Mouse (Mus musculus) midbrain, embryonic 15.5 days (tissue): ENCODE measurements around the gene Gins2. TPM values are rescaled to one million over a fixed set of nuclear protein-coding genes. Genes with fewer than 3 reads are reported as not detected.
A peak's percentile ranks its signal among the peaks of the same experiment; 100 is the strongest.

ENCODE experiments used
- ATAC-seq: fragments of 200-750 bp; cut with Nextera tagmentation; replicated peaks from 2 replicates; pipeline ENCODE4 v1.8.0; 2017; ENCODE audit warnings: moderate TSS enrichment
- H3K27ac ChIP-seq: fragments of 300-500 bp; sonication (generic); 2 replicates; pipeline ENCODE4 v1.5.1; 2015; ENCODE audit warnings: mild to moderate bottlenecking, inconsistent platforms
- H3K27me3 ChIP-seq: fragments of 300-500 bp; sonication (generic); replicated peaks from 2 replicates; pipeline ENCODE4 v1.6.1; 2015; ENCODE audit warnings: inconsistent platforms
- H3K36me3 ChIP-seq: fragments of 300-500 bp; sonication (generic); replicated peaks from 2 replicates; pipeline ENCODE4 v1.6.1; 2015; ENCODE audit warnings: inconsistent platforms
- H3K4me1 ChIP-seq: fragments of 300-500 bp; sonication (generic); 2 replicates; pipeline ENCODE4 v1.6.1; 2015; ENCODE audit warnings: inconsistent platforms
- H3K4me2 ChIP-seq: fragments of 300-500 bp; sonication (generic); 2 replicates; pipeline ENCODE4 v1.6.1; 2015; ENCODE audit warnings: inconsistent platforms, mild to moderate bottlenecking, moderate library complexity
- H3K4me3 ChIP-seq: fragments of 300-500 bp; sonication (generic); 2 replicates; pipeline ENCODE4 v1.5.1; 2015; ENCODE audit warnings: mild to moderate bottlenecking, inconsistent platforms
- H3K9ac ChIP-seq: fragments of 300-500 bp; sonication (generic); 2 replicates; pipeline ENCODE4 v1.6.1; 2015; ENCODE audit warnings: mild to moderate bottlenecking, inconsistent platforms
- H3K9me3 ChIP-seq: fragments of 300-500 bp; sonication (generic); 2 replicates; pipeline ENCODE4 v1.6.1; 2016; ENCODE audit warnings: inconsistent platforms
- WGBS: fragments of 180-500 bp; shearing (Covaris S2); methylation state at CpG from one replicate; pipeline ENCODE4 v1.1.7; 2015; ENCODE audit warnings: mixed read lengths; 5-methylcytosine and 5-hydroxymethylcytosine counted together
- polyA plus RNA-seq: library from polyadenylated mRNA; unstranded; fragments of >200 nt; fragmentation: Nextera tagmentation; extraction: Ambion mirVana; gene quantifications from 2 replicates; pipeline ENCODE4 v1.2.1, GENCODE M21; 2015

The Gins2 gene
- 15.3 and 16.5 TPM in 2 replicates for polyA plus RNA-seq

GRCm38 (mm10) chr8:120588908-120589771, at the start of gene Gins2:
TSS of gene Gins2 (minus strand) at chr8:120589304.
- Histone ChIP-seq H3K9me3 (no peaks in the 10 kb centered on the region), H3K27me3 (no peaks in the 10 kb centered on the region), H3K36me3 (no peaks in the 10 kb centered on the region), H3K4me1 (peaks cover 13% of the 10 kb centered on the region), H3K27ac (peak within 1 kb of the TSS; percentile 73), H3K4me2 (peak within 1 kb of the TSS; percentile 96), H3K9ac (peak within 1 kb of the TSS; percentile 48), H3K4me3 (peak within 1 kb of the TSS; percentile 55)
- ATAC-seq, result peak; percentile 99
- under 1% methylated on average over 67 of the region's 67 CpGs for WGBS

- H3K36me3 ChIP-seq, result no peaks in the 10 kb centered on the region
- 0 out of 2 replicates have a peak, but pooled peaks cover 5% of the 10 kb centered on the region for H3K27me3 ChIP-seq
- H3K4me3 ChIP-seq, result peak overlapping the region; percentile 67
- WGBS, result under 1% methylated on average over 42 of the region's 42 CpGs
- H3K4me1 ChIP-seq, result peaks cover 18% of the 10 kb centered on the region
- no peaks in the 10 kb centered on the region for H3K9me3 ChIP-seq
- ATAC-seq, result peak; percentile 49
- H3K27ac ChIP-seq, result peak overlapping the region; percentile 32; the same call in 1 of the 2 replicates
- H3K4me2 ChIP-seq, result peak overlapping the region; percentile 93
- peak overlapping the region; percentile 68 for H3K9ac ChIP-seq
Measured at GRCm38 (mm10) chr8:120634329-120634839, 45.3 kb upstream of the Gins2 start.

DNA sequence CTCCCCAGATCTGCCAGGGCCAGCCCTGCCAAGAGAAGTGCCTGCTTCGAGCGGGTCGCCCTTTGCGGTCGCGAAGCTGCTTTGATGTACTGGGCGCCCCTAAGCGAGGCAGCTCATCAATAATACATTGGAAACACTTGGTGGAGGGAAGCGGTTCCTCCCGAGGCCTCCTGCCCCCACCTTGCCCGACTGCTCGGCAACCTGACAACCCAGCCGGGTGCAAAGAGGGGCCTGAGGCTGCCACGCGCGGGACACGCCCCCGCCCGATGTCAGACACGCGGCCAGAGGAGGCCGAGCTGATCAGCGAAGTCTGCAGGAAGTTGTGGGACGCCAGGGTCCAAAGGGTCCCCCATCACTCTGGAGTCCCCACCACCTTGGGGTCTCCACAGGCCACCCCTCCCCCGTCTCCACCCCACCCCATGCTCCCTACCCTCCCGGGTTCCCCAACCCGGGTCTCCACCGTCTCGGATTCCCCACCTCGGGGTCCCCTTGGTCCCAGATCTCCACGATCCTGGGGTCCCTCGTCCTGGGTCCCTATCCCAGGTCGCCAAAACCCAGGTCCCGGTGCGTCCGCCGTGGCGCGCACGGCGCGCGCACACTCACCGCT, 44.7 kb upstream of the Gins2 start:
- H3K4me3 ChIP-seq, result peak overlapping the region; percentile 67
- under 1% methylated on average over 44 of the region's 44 CpGs for WGBS
- H3K4me1 ChIP-seq, result peaks cover 18% of the 10 kb centered on the region
- H3K4me2 ChIP-seq, result peak overlapping the region; percentile 93
- H3K9me3 ChIP-seq, result no peaks in the 10 kb centered on the region
- H3K9ac ChIP-seq, result peak overlapping the region; percentile 68
- H3K27ac ChIP-seq, result peak overlapping the region; percentile 32; the same call in 1 of the 2 replicates
- 0 out of 2 replicates have a peak, but pooled peaks cover 5% of the 10 kb centered on the region for H3K27me3 ChIP-seq
- H3K36me3 ChIP-seq, result no peaks in the 10 kb centered on the region
- peak; percentile 48; the same call in 1 of the 2 replicates for ATAC-seq

DNA sequence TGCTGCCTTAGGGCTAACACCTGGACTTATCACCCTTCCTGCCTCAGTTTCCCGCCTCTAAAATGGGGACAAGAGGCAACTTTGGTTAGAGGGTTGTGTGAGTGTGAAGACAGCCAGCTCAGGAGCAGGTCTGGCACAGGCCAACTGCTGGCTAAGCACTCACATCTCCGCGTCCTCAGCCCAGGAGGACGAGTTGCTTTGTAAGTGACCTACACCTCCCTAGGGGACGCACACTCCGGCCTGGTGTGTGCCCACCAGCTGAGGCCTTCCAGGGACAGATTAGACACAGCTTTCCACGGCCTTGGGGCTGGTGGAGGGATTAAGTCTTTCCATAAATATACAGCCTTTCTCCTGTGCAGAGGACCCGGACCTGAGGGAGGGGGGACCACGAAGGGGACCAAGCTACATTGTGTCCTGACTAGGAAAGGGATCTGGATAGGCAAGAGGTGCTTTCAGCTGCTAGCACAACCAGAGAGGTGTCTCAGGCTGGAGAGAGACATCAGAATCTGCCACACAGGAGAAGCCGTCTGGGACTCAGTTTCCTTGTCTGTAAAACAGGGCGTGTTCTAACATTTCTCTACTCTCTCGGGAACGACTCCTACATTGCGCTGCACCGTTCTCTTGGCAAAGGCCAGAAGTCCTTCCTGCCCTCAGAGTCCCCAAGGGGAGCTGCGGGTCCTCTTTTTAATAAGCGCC, 44.0 kb upstream of the Gins2 start:
- H3K36me3 ChIP-seq, result no peaks in the 10 kb centered on the region
- H3K27me3 ChIP-seq, result 0 out of 2 replicates have a peak, but pooled peaks cover 5% of the 10 kb centered on the region
- peak overlapping the region; percentile 93 for H3K4me2 ChIP-seq
- peak overlapping the region; percentile 67 for H3K4me3 ChIP-seq
- WGBS, result 17% methylated on average over 17 of the region's 17 CpGs
- H3K9ac ChIP-seq, result 0 out of 2 replicates have a peak overlapping the region, but pooled peaks have one; percentile 68
- H3K27ac ChIP-seq, result no peak overlapping the region
- ATAC-seq, result no peak
- no peaks in the 10 kb centered on the region for H3K9me3 ChIP-seq
- peaks cover 18% of the 10 kb centered on the region for H3K4me1 ChIP-seq

GRCm38 (mm10) chr8:120631441-120632375, 42.6 kb upstream of the Gins2 start:
- WGBS, result 76% methylated on average over 21 of the region's 21 CpGs
- Histone ChIP-seq H3K4me3 (no peak overlapping the region), H3K36me3 (no peaks in the 10 kb centered on the region), H3K4me1 (peaks cover 18% of the 10 kb centered on the region), H3K9me3 (no peaks in the 10 kb centered on the region), H3K9ac (no peak overlapping the region), H3K4me2 (no peak overlapping the region), H3K27ac (no peak overlapping the region), H3K27me3 (0 out of 2 replicates have a peak, but pooled peaks cover 5% of the 10 kb centered on the region)
- ATAC-seq, result no peak

DNA sequence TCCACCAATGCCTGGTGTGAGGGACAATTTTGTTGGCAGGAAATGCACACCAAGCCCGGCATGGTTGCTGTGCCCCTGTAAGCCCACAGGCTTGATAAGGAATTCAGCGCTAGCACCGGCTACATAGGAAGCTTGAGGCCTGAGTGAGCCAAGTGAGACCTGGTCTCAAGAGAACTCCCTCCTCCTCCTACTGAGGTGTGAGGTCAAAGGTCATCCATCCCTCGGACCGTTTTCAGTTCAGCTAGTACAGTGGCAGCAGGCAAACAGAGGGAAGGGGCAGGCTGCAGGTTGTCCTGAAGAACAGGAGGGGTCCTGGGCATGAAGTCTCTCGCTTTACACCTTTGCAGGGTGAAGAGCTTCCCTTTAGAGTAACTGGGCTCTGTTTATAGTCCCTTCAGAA, 41.7 kb upstream of the Gins2 start:
- H3K27ac ChIP-seq, result no peak overlapping the region
- H3K9ac ChIP-seq, result no peak overlapping the region
- H3K4me2 ChIP-seq, result no peak overlapping the region
- no peak for ATAC-seq
- no peaks in the 10 kb centered on the region for H3K9me3 ChIP-seq
- 59% methylated on average over 6 of the region's 6 CpGs for WGBS
- H3K36me3 ChIP-seq, result no peaks in the 10 kb centered on the region
- peaks cover 18% of the 10 kb centered on the region for H3K4me1 ChIP-seq
- H3K27me3 ChIP-seq, result 0 out of 2 replicates have a peak, but pooled peaks cover 5% of the 10 kb centered on the region
- no peak overlapping the region for H3K4me3 ChIP-seq

GRCm38 (mm10) chr8:120630031-120630430, 40.9 kb upstream of the Gins2 start:
- Histone ChIP-seq H3K4me1 (peaks cover 18% of the 10 kb centered on the region), H3K9ac (no peak overlapping the region), H3K27ac (no peak overlapping the region), H3K4me3 (no peak overlapping the region), H3K27me3 (0 out of 2 replicates have a peak, but pooled peaks cover under 1% of the 10 kb centered on the region), H3K4me2 (no peak overlapping the region), H3K36me3 (no peaks in the 10 kb centered on the region), H3K9me3 (no peaks in the 10 kb centered on the region)
- ATAC-seq, result no peak
- 40% methylated on average over 5 of the region's 5 CpGs for WGBS

GRCm38 (mm10) chr8:120627298-120627697, 38.2 kb upstream of the Gins2 start:
- Histone ChIP-seq H3K4me3 (no peak overlapping the region), H3K27me3 (no peaks in the 10 kb centered on the region), H3K36me3 (no peaks in the 10 kb centered on the region), H3K4me1 (no peaks in the 10 kb centered on the region), H3K9me3 (no peaks in the 10 kb centered on the region), H3K9ac (no peak overlapping the region), H3K27ac (no peak overlapping the region), H3K4me2 (no peak overlapping the region)
- no peak for ATAC-seq
- 79% methylated on average over 5 of the region's 5 CpGs for WGBS

GRCm38 (mm10) chr8:120626461-120626860, 37.4 kb upstream of the Gins2 start:
- 64% methylated on average over 11 of the region's 11 CpGs for WGBS
- ATAC-seq, result no peak
- no peak overlapping the region for H3K4me2 ChIP-seq
- no peaks in the 10 kb centered on the region for H3K27me3 ChIP-seq
- no peak overlapping the region for H3K27ac ChIP-seq
- peaks cover 8% of the 10 kb centered on the region for H3K4me1 ChIP-seq
- H3K9me3 ChIP-seq, result no peaks in the 10 kb centered on the region
- H3K4me3 ChIP-seq, result no peak overlapping the region
- H3K9ac ChIP-seq, result no peak overlapping the region
- no peaks in the 10 kb centered on the region for H3K36me3 ChIP-seq

DNA sequence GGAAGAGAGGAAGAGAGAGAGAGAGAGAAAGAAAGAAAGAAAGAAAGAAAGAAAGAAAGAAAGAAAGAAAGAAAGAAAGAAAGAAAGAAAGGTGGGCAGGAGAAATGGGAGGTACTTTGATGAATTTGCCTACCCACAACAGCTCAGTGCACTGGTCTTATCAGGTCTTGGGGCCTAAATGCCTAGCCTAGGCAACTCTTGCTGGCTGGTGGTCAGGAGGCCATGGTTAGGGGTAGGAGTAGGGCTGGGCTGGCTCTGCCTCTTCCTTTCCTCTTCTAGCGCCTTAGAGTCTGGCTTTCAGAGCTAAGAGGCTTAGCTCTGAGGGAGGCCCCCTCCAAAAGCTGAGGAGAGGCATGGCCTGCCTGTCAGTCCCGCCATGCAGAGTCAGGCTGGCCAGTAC, 34.5 kb upstream of the Gins2 start:
- Histone ChIP-seq H3K36me3 (no peaks in the 10 kb centered on the region), H3K9me3 (no peaks in the 10 kb centered on the region), H3K4me3 (no peak overlapping the region), H3K4me1 (peaks cover 13% of the 10 kb centered on the region), H3K9ac (no peak overlapping the region), H3K27me3 (no peaks in the 10 kb centered on the region), H3K27ac (no peak overlapping the region), H3K4me2 (no peak overlapping the region)
- whole genome bisulfite sequencing, result 16% methylated on average over 2 of the region's 2 CpGs
- no peak for ATAC-seq

- no peaks in the 10 kb centered on the region for H3K36me3 ChIP-seq
- peaks cover 25% of the 10 kb centered on the region for H3K4me1 ChIP-seq
- H3K27ac ChIP-seq, result no peak overlapping the region
- H3K27me3 ChIP-seq, result no peaks in the 10 kb centered on the region
- H3K4me2 ChIP-seq, result no peak overlapping the region
- no peak overlapping the region for H3K4me3 ChIP-seq
- no peak for ATAC-seq
- H3K9ac ChIP-seq, result no peak overlapping the region
- H3K9me3 ChIP-seq, result no peaks in the 10 kb centered on the region
- 51% methylated on average over 14 of the region's 14 CpGs for WGBS
Measured at GRCm38 (mm10) chr8:120622161-120622560, 33.1 kb upstream of the Gins2 start.
